In genomic region chr2:30285416-30286181, GRCm38 (mm10) we compare ENCODE assay signal across 8 mouse cellular contexts. TPM values are rescaled to one million over a fixed set of nuclear protein-coding genes. Genes with fewer than 3 reads are reported as not detected.
DNase-seq lines count a peak whose midpoint lies in the region; ATAC-seq and TF ChIP-seq lines count a peak whose summit lies in the region.

No protein-coding gene starts in this region.

- H3K4me3 ChIP-seq in kidney, postnatal 0 days (replicated peaks; ENCODE audit: low read depth, low read length): peak overlapping the region; percentile 96
- peak overlapping the region; percentile 96 for H3K4me3 ChIP-seq in forebrain, embryonic 12.5 days (replicated peaks)
- peak overlapping the region; percentile 98 for H3K4me3 ChIP-seq in intestine, embryonic 16.5 days (ENCODE audit: low read length)
- H3K4me3 ChIP-seq in midbrain, embryonic 15.5 days: peak overlapping the region; percentile 94

- ATAC-seq in kidney, postnatal 0 days (replicated peaks; ENCODE audit: low FRiP score, low read depth): peak; percentile 70
- peak; percentile 70 for ATAC-seq in forebrain, embryonic 12.5 days (ENCODE audit: low FRiP score)
- peak; percentile 69 for ATAC-seq in intestine, embryonic 16.5 days
- ATAC-seq in midbrain, embryonic 15.5 days (replicated peaks): peak; percentile 73

- peaks cover 19% of the 10 kb centered on the region for H3K4me1 ChIP-seq in kidney, postnatal 0 days (replicated peaks; ENCODE audit: insufficient read depth, low read length)
- H3K4me1 ChIP-seq in forebrain, embryonic 12.5 days: peaks cover 22% of the 10 kb centered on the region
- peaks cover 18% of the 10 kb centered on the region for H3K4me1 ChIP-seq in intestine, embryonic 16.5 days (ENCODE audit: control insufficient read depth, insufficient read depth, low read length)
- H3K4me1 ChIP-seq in midbrain, embryonic 15.5 days: peaks cover 30% of the 10 kb centered on the region

- TF ChIP-seq CTCF in kidney, postnatal 0 days (IDR thresholded peaks at IDR 0.05; ENCODE audit: low read depth): no peak

- WGBS in kidney, postnatal 0 days: 12% methylated on average over 38 of the region's 38 CpGs
- WGBS in forebrain, embryonic 12.5 days: 18% methylated on average over 38 of the region's 38 CpGs
- 10% methylated on average over 38 of the region's 38 CpGs for WGBS in intestine, embryonic 16.5 days
- 16% methylated on average over 38 of the region's 38 CpGs for WGBS in midbrain, embryonic 15.5 days

- DNase-seq in kidney, postnatal 0 days (ENCODE audit: low spot score): no peak
- no peak for DNase-seq in kidney, adult 18-20 months
- peak; percentile 20 for DNase-seq in NIH3T3 (ENCODE audit: low read depth)
- DNase-seq in layer of hippocampus, postnatal 10 days (ENCODE audit: low spot score in 2 of 2): no peak
- DNase-seq in lung, postnatal 25 days (ENCODE audit: low spot score): no peak

- peak overlapping the region; percentile 63; the same call in 1 of the 2 replicates for H3K27ac ChIP-seq in kidney, postnatal 0 days
- 0 out of 2 replicates have a peak overlapping the region, but pooled peaks have one; percentile 75 for H3K27ac ChIP-seq in forebrain, embryonic 12.5 days
- H3K27ac ChIP-seq in intestine, embryonic 16.5 days (ENCODE audit: low read length): peak overlapping the region; percentile 45; the same call in 1 of the 2 replicates
- peak overlapping the region; percentile 76 for H3K27ac ChIP-seq in midbrain, embryonic 15.5 days

- H3K9me3 ChIP-seq in kidney, postnatal 0 days (replicated peaks; ENCODE audit: low read length): no peaks in the 10 kb centered on the region
- H3K9me3 ChIP-seq in forebrain, embryonic 12.5 days: no peaks in the 10 kb centered on the region
- H3K9me3 ChIP-seq in intestine, embryonic 16.5 days (ENCODE audit: control insufficient read depth, low read length): no peaks in the 10 kb centered on the region
- H3K9me3 ChIP-seq in midbrain, embryonic 15.5 days: no peaks in the 10 kb centered on the region

- H3K36me3 ChIP-seq in kidney, postnatal 0 days (ENCODE audit: insufficient read depth, low read length): no peaks in the 10 kb centered on the region
- peaks cover 7% of the 10 kb centered on the region for H3K36me3 ChIP-seq in forebrain, embryonic 12.5 days (replicated peaks)
- H3K36me3 ChIP-seq in intestine, embryonic 16.5 days (ENCODE audit: control insufficient read depth, insufficient read depth, low read length): no peaks in the 10 kb centered on the region
- H3K36me3 ChIP-seq in midbrain, embryonic 15.5 days (replicated peaks): 0 out of 2 replicates have a peak, but pooled peaks cover 4% of the 10 kb centered on the region

- H3K27me3 ChIP-seq in kidney, postnatal 0 days (ENCODE audit: insufficient read depth, low read length): no peaks in the 10 kb centered on the region
- H3K27me3 ChIP-seq in forebrain, embryonic 12.5 days: no peaks in the 10 kb centered on the region
- no peaks in the 10 kb centered on the region for H3K27me3 ChIP-seq in intestine, embryonic 16.5 days (replicated peaks; ENCODE audit: control insufficient read depth, insufficient read depth, low read length)
- no peaks in the 10 kb centered on the region for H3K27me3 ChIP-seq in midbrain, embryonic 15.5 days (replicated peaks)

- peak overlapping the region; percentile 87 for H3K9ac ChIP-seq in kidney, postnatal 0 days (ENCODE audit: low read depth, low read length)
- H3K9ac ChIP-seq in forebrain, embryonic 12.5 days: peak overlapping the region; percentile 90
- peak overlapping the region; percentile 92 for H3K9ac ChIP-seq in intestine, embryonic 16.5 days (ENCODE audit: low read depth, low read length)
- peak overlapping the region; percentile 83 for H3K9ac ChIP-seq in midbrain, embryonic 15.5 days

- peak overlapping the region; percentile 93 for H3K4me2 ChIP-seq in kidney, postnatal 0 days (ENCODE audit: low read length)
- H3K4me2 ChIP-seq in forebrain, embryonic 12.5 days: peak overlapping the region; percentile 99
- peak overlapping the region; percentile 89 for H3K4me2 ChIP-seq in intestine, embryonic 16.5 days (ENCODE audit: low read depth, low read length)
- peak overlapping the region; percentile 99 for H3K4me2 ChIP-seq in midbrain, embryonic 15.5 days

RNA-seq across cellular contexts. Expression of gene Dolk, which starts 0.5 kb away (rescaled TPM):
- 33.8 and 36.3 TPM in 2 replicates for polyA plus RNA-seq in kidney, postnatal 0 days (2015; fragmentation: Nextera tagmentation; extraction: Ambion mirVana)
- polyA plus RNA-seq in forebrain, embryonic 12.5 days (2016; fragmentation: Nextera tagmentation; extraction: Ambion mirVana): 25.4 and 25.6 TPM in 2 replicates
- 38.3 and 41.2 TPM in 2 replicates for polyA plus RNA-seq in intestine, embryonic 16.5 days (2015; fragmentation: Nextera tagmentation; extraction: Ambion mirVana)
- 40.7 TPM in 2 replicates for polyA plus RNA-seq in midbrain, embryonic 15.5 days (2015; fragmentation: Nextera tagmentation; extraction: Ambion mirVana)
- 10 to 100 TPM; 23.8 to 24.4 TPM for total RNA-seq in layer of hippocampus, postnatal 10 days (2021)

RNA-seq across cellular contexts. Expression of gene Nup188, which starts 0.6 kb away (rescaled TPM):
- 17.3 and 17.5 TPM in 2 replicates for polyA plus RNA-seq in kidney, postnatal 0 days (2015; fragmentation: Nextera tagmentation; extraction: Ambion mirVana)
- polyA plus RNA-seq in forebrain, embryonic 12.5 days (2016; fragmentation: Nextera tagmentation; extraction: Ambion mirVana): 42.3 and 47.0 TPM in 2 replicates
- 23.6 and 26.6 TPM in 2 replicates for polyA plus RNA-seq in intestine, embryonic 16.5 days (2015; fragmentation: Nextera tagmentation; extraction: Ambion mirVana)
- polyA plus RNA-seq in midbrain, embryonic 15.5 days (2015; fragmentation: Nextera tagmentation; extraction: Ambion mirVana): 22.6 and 22.7 TPM in 2 replicates
- 10 to 100 TPM; 24.6 to 30.1 TPM for total RNA-seq in layer of hippocampus, postnatal 10 days (2021)

RNA-seq across cellular contexts. Expression of gene Gm28038, which starts 4.8 kb away (rescaled TPM):
- polyA plus RNA-seq in kidney, postnatal 0 days (2015; fragmentation: Nextera tagmentation; extraction: Ambion mirVana): not detected in 2 replicates
- polyA plus RNA-seq in forebrain, embryonic 12.5 days (2016; fragmentation: Nextera tagmentation; extraction: Ambion mirVana): not detected in 2 replicates
- polyA plus RNA-seq in intestine, embryonic 16.5 days (2015; fragmentation: Nextera tagmentation; extraction: Ambion mirVana): not detected in 2 replicates
- polyA plus RNA-seq in midbrain, embryonic 15.5 days (2015; fragmentation: Nextera tagmentation; extraction: Ambion mirVana): not detected in 2 replicates
- not detected for total RNA-seq in layer of hippocampus, postnatal 10 days (2021)

RNA-seq across cellular contexts. Expression of gene Phyhd1, which starts 19.6 kb away (rescaled TPM):
- polyA plus RNA-seq in kidney, postnatal 0 days (2015; fragmentation: Nextera tagmentation; extraction: Ambion mirVana): 18.9 and 19.2 TPM in 2 replicates
- polyA plus RNA-seq in forebrain, embryonic 12.5 days (2016; fragmentation: Nextera tagmentation; extraction: Ambion mirVana): 5.0 and 5.4 TPM in 2 replicates
- polyA plus RNA-seq in intestine, embryonic 16.5 days (2015; fragmentation: Nextera tagmentation; extraction: Ambion mirVana): 10.5 and 10.8 TPM in 2 replicates
- polyA plus RNA-seq in midbrain, embryonic 15.5 days (2015; fragmentation: Nextera tagmentation; extraction: Ambion mirVana): 7.0 and 7.3 TPM in 2 replicates
- 10 to 100 TPM; 16.9 to 19.2 TPM for total RNA-seq in layer of hippocampus, postnatal 10 days (2021)

RNA-seq across cellular contexts. Expression of gene Gm28035, which starts 45.2 kb away (rescaled TPM):
- polyA plus RNA-seq in kidney, postnatal 0 days (2015; fragmentation: Nextera tagmentation; extraction: Ambion mirVana): 0.20 and 0.29 TPM in 2 replicates
- 0.29 and 0.64 TPM in 2 replicates for polyA plus RNA-seq in forebrain, embryonic 12.5 days (2016; fragmentation: Nextera tagmentation; extraction: Ambion mirVana)
- polyA plus RNA-seq in intestine, embryonic 16.5 days (2015; fragmentation: Nextera tagmentation; extraction: Ambion mirVana): 0.11 and 0.24 TPM in 2 replicates
- 0.31 and 0.38 TPM in 2 replicates for polyA plus RNA-seq in midbrain, embryonic 15.5 days (2015; fragmentation: Nextera tagmentation; extraction: Ambion mirVana)
- 1 to 10 TPM; 5.8 to 7.2 TPM for total RNA-seq in layer of hippocampus, postnatal 10 days (2021)
